Mouse (Mus musculus) cortical plate, adult 2 months (tissue): ENCODE results near the gene Hpn.

ENCODE experiments used
- CTCF ChIP-seq: fragments of 200-500 bp; IDR thresholded peaks from 2 replicates; pipeline ENCODE4 v1.5.1; 2011; ENCODE audit warnings: mild to moderate bottlenecking, control low read depth, low read length; ENCODE audit not compliant: insufficient read depth; ENCODE audit errors: extremely low read depth
- POLR2A ChIP-seq: fragments of 200-500 bp; IDR thresholded peaks from 2 replicates; pipeline ENCODE4 v1.6.1; 2011; ENCODE audit warnings: mild to moderate bottlenecking, low read length, control low read depth; ENCODE audit not compliant: insufficient read depth; ENCODE audit errors: extremely low read depth

- TF ChIP-seq CTCF (no peak), POLR2A (no peak)
Observed at GRCm38 (mm10) chr7:31082106-31082505, 33.0 kb downstream of the Hpn start.
